Mouse (Mus musculus) brain, embryonic 14.5 days (tissue): Measurements from ENCODE around the gene Rad54l. TPM values are rescaled to one million over a fixed set of nuclear protein-coding genes. Genes with fewer than 3 reads are reported as not detected.
A peak's percentile ranks its signal among the peaks of the same experiment; 100 is the strongest.

ENCODE experiments used
- DNase-seq: peaks from one replicate; pipeline ENCODE4 v3.0.0-alpha.2; 2011; ENCODE audit warnings: low read depth
- CTCF ChIP-seq: fragments of 200-500 bp; IDR thresholded peaks from 2 replicates; pipeline ENCODE4 v1.5.1; 2012; ENCODE audit warnings: inconsistent platforms, mild to moderate bottlenecking, moderate library complexity, borderline replicate concordance; ENCODE audit not compliant: insufficient read depth, insufficient read length; ENCODE audit errors: extremely low read depth
- POLR2A ChIP-seq: fragments of 200-500 bp; IDR thresholded peaks from 2 replicates; pipeline ENCODE4 v1.6.1; 2012; ENCODE audit warnings: mild to moderate bottlenecking, inconsistent platforms, borderline replicate concordance; ENCODE audit not compliant: poor library complexity, insufficient read depth, insufficient read length, severe bottlenecking; ENCODE audit errors: extremely low read depth
- polyA plus RNA-seq: library from polyadenylated mRNA; depleted of rRNA; stranded (reverse); fragments of >200 nt; gene quantifications from 2 replicates; pipeline ENCODE4 v1.2.3, GENCODE M21; 2012

The Rad54l gene
- polyA plus RNA-seq, 1 experiment = 8.1 TPM

DNA sequence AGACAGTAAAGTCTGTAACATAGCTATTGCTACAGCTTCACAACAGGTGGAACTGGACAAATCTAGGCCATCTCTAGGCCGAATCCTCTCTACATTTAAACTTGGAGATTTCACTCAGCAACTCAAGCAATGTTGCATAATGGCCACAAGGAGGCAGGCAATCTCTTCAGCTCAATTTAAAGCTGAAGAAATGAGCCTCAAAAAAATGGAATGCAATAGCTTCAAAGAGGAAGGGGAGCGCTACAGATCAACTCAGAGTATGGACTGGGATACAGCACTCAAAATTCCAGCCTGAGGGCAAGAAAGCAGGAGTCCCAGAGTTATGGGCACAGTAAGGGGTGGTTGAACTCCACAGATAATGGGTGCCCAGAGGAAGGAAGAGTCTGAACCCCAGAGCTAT is 11.5 kb upstream of the Rad54l start:
- DNase-seq = peak; percentile 75
- TF ChIP-seq POLR2A (no peak), CTCF (peak; percentile 63; the same call in 1 of the 2 replicates)

DNA sequence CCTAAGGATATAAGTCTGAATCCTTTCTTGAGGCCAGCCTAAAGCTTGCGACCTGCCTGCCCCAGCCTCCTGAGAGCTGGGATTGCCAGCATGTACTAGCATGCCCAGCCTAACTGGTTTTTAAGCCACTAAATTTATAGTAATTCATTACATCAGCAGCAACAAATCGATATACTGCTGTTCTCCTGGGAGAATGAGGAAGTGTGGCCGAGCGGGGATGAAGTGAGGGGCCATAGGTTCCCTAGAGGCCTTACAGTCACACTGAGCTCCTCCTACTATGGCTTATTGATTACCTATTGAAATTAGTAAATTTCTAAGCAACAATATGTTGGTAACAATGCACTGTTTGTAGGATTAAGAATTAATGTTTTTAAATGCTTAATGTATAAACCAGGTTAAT is 9.6 kb upstream of the Rad54l start:
- no peak for TF ChIP-seq CTCF

GRCm38 (mm10) chr4:116127956-116128355 is 4.5 kb upstream of the Rad54l start:
- TF ChIP-seq POLR2A = no peak
- no peak for TF ChIP-seq CTCF
- no peak for DNase-seq

More for the DNA sequence above, 9.6 kb upstream of the Rad54l start:
- no peak for DNase-seq

- TF ChIP-seq CTCF (no peak), POLR2A (no peak)
Observed at GRCm38 (mm10) chr4:116125803-116126386, 2.4 kb upstream of the Rad54l start.

GRCm38 (mm10) chr4:116122762-116123161 is 728 bp downstream of the Rad54l start:
- TF ChIP-seq CTCF (no peak), POLR2A (no peak)
- DNase-seq = no peak

More at GRCm38 (mm10) chr4:116125803-116126386, 2.4 kb upstream of the Rad54l start:
- no peak for DNase-seq

DNA sequence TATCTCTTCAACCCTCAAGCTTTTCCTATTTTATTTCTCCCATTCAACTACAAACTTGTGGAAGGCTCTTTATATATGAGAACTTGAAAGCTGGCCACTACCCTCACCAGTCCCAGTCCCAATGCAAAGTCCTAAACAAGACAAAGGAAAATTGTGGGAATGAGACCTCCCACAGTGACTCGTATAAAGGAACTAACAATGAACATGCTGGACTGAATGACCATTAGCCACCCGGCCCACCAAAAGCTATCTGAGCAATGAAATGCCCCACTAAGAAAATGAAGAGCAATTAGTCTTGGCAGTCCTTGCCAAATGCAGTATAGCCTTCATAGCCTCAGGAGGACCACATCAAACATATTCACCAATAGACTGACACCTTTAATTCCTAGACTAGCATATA is 12.0 kb downstream of the Rad54l start:
- TF ChIP-seq POLR2A (no peak), CTCF (no peak)
- no peak for DNase-seq

GRCm38 (mm10) chr4:116110695-116111094 is 12.8 kb downstream of the Rad54l start:
- TF ChIP-seq CTCF (no peak), POLR2A (no peak)
- DNase-seq = no peak

DNA sequence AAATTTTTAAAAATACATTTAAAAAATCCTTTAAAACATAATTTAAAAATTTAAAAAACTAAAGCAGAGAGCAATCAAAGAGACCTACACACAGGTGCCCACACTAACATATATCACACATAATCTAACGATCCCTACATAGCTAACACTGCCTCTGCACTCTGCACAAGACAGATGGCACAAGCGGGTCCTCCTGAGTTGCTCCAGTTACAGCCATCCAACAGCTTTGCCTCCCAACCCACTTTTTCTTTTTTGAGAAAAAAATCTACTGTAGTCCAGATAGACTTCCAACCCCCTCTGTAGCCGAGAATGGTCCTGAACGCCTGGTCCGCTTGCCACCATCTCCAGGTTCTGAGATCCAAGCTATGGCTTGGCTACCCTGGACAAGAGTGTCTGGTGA is 18.2 kb downstream of the Rad54l start:
- DNase-seq = no peak
- TF ChIP-seq CTCF (no peak), POLR2A (no peak)

DNA sequence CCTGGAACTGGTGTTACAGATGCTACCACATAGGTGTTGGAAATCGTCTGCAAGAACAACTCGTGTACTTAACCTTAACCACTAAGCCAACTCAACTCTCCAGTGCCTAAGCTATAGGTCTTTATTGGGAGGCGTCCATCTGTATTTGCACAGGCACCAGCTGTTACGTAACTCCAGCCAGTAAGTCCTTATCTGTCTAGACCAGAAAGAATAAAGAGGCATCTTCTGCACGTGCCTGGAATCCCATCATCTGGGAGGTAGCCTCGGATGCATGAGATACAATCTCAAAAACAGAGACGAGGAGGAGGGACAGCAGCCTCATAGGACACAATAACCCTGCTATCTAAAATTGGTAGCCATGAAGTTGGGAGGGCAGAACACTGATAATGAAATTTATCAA is 22.5 kb downstream of the Rad54l start:
- no peak for DNase-seq
- TF ChIP-seq CTCF = no peak
- TF ChIP-seq POLR2A = no peak

DNA sequence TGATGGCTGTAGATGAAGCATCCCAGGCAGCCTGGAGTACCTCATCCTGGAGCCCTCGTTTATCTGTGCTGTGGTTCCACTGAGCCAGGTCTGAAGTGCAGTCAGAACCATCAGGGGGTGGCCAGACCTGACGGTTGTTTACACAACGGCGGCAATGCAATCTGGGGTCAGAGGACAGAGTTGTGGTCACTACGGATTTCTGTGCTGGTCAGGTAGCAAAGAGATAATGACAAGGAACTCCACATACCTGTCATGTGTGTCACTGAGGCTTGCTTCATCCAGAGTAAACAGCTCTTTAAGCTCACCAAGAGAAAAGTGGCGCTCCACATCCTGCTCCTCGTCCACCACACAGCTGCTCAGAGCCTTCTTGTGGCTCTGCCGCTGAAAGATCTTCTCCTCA is 26.3 kb downstream of the Rad54l start:
- no peak for DNase-seq
- no peak for TF ChIP-seq POLR2A
- TF ChIP-seq CTCF = no peak

GRCm38 (mm10) chr4:116096291-116096690 is 27.2 kb downstream of the Rad54l start:
- DNase-seq = no peak
- TF ChIP-seq CTCF = no peak
- TF ChIP-seq POLR2A = no peak

GRCm38 (mm10) chr4:116088510-116089249 is 34.8 kb downstream of the Rad54l start:
- TF ChIP-seq CTCF (no peak), POLR2A (no peak)
- no peak for DNase-seq
